Mouse (Mus musculus): ENCODE data around the gene Scrg1. TPM values are rescaled to one million over a fixed set of nuclear protein-coding genes. Genes with fewer than 3 reads are reported as not detected.
A peak's percentile ranks its signal among the peaks of the same experiment; 100 is the strongest.

The Scrg1 gene
- polyA plus RNA-seq, 1 experiment = not detected

GRCm38 (mm10) chr8:57470863-57471262 is 15.1 kb downstream of the Scrg1 start:
- Histone ChIP-seq H3K4me3 (replicated peaks) (no peak overlapping the region), H3K9me3 (ENCODE audit: control insufficient read depth, low read length) (no peaks in the 10 kb centered on the region), H3K4me1 (ENCODE audit: control insufficient read depth) (no peaks in the 10 kb centered on the region), H3K27me3 (ENCODE audit: control insufficient read depth) (no peaks in the 10 kb centered on the region), H3K36me3 (ENCODE audit: control insufficient read depth) (no peaks in the 10 kb centered on the region)
- TF ChIP-seq TAL1 (IDR thresholded peaks at IDR 0.05; ENCODE audit: low read length) = no peak
- TF ChIP-seq GATA1 (IDR thresholded peaks at IDR 0.05; ENCODE audit: low read length) = no peak

GRCm38 (mm10) chr8:57473751-57474150 is 18.0 kb downstream of the Scrg1 start:
- Histone ChIP-seq H3K27me3 (ENCODE audit: control insufficient read depth) (no peaks in the 10 kb centered on the region), H3K9me3 (ENCODE audit: control insufficient read depth, low read length) (no peaks in the 10 kb centered on the region), H3K36me3 (ENCODE audit: control insufficient read depth) (no peaks in the 10 kb centered on the region), H3K4me3 (replicated peaks) (no peak overlapping the region), H3K4me1 (ENCODE audit: control insufficient read depth) (no peaks in the 10 kb centered on the region)
- TF ChIP-seq TAL1 (IDR thresholded peaks at IDR 0.05; ENCODE audit: low read length) = no peak
- no peak for TF ChIP-seq GATA1 (IDR thresholded peaks at IDR 0.05; ENCODE audit: low read length)

- Histone ChIP-seq H3K27me3 (ENCODE audit: control insufficient read depth) (no peaks in the 10 kb centered on the region), H3K4me3 (replicated peaks) (no peak overlapping the region), H3K9me3 (ENCODE audit: control insufficient read depth, low read length) (no peaks in the 10 kb centered on the region), H3K4me1 (ENCODE audit: control insufficient read depth) (no peaks in the 10 kb centered on the region), H3K36me3 (ENCODE audit: control insufficient read depth) (peaks cover 10% of the 10 kb centered on the region)
- TF ChIP-seq GATA1 (IDR thresholded peaks at IDR 0.05; ENCODE audit: low read length) (no peak), TAL1 (IDR thresholded peaks at IDR 0.05; ENCODE audit: low read length) (no peak)
Observed at GRCm38 (mm10) chr8:57478406-57478805, 22.7 kb downstream of the Scrg1 start.

GRCm38 (mm10) chr8:57479700-57480099 is 24.0 kb downstream of the Scrg1 start:
- TF ChIP-seq GATA1 (IDR thresholded peaks at IDR 0.05; ENCODE audit: low read length) (no peak), TAL1 (IDR thresholded peaks at IDR 0.05; ENCODE audit: low read length) (no peak)
- Histone ChIP-seq H3K36me3 (ENCODE audit: control insufficient read depth) (peaks cover 13% of the 10 kb centered on the region), H3K4me3 (replicated peaks) (no peak overlapping the region), H3K4me1 (ENCODE audit: control insufficient read depth) (no peaks in the 10 kb centered on the region), H3K27me3 (ENCODE audit: control insufficient read depth) (no peaks in the 10 kb centered on the region), H3K9me3 (ENCODE audit: control insufficient read depth, low read length) (no peaks in the 10 kb centered on the region)

GRCm38 (mm10) chr8:57480606-57481005 is 24.9 kb downstream of the Scrg1 start:
- peaks cover 16% of the 10 kb centered on the region for H3K36me3 ChIP-seq (ENCODE audit: control insufficient read depth)
- no peaks in the 10 kb centered on the region for H3K27me3 ChIP-seq (ENCODE audit: control insufficient read depth)
- no peaks in the 10 kb centered on the region for H3K9me3 ChIP-seq (ENCODE audit: control insufficient read depth, low read length)
- no peak for TF ChIP-seq GATA1 (IDR thresholded peaks at IDR 0.05; ENCODE audit: low read length)
- TF ChIP-seq TAL1 (IDR thresholded peaks at IDR 0.05; ENCODE audit: low read length) = no peak
- H3K4me3 ChIP-seq (replicated peaks) = no peak overlapping the region
- H3K4me1 ChIP-seq (ENCODE audit: control insufficient read depth) = peaks cover 3% of the 10 kb centered on the region

GRCm38 (mm10) chr8:57486491-57487440 is 31.0 kb downstream of the Scrg1 start:
- no peak for TF ChIP-seq TAL1 (IDR thresholded peaks at IDR 0.05; ENCODE audit: low read length)
- peak; percentile 45; the same call in 1 of the 2 replicates for TF ChIP-seq GATA1 (IDR thresholded peaks at IDR 0.05; ENCODE audit: low read length)
- Histone ChIP-seq H3K9me3 (ENCODE audit: control insufficient read depth, low read length) (no peaks in the 10 kb centered on the region), H3K36me3 (ENCODE audit: control insufficient read depth) (peaks cover 15% of the 10 kb centered on the region), H3K27me3 (ENCODE audit: control insufficient read depth) (no peaks in the 10 kb centered on the region), H3K4me1 (ENCODE audit: control insufficient read depth) (peaks cover 40% of the 10 kb centered on the region), H3K4me3 (replicated peaks) (peak overlapping the region; percentile 96)

GRCm38 (mm10) chr8:57487441-57488155 is 31.9 kb downstream of the Scrg1 start, which contains the start of gene Sap30:
TSS of gene Sap30 (minus strand) at chr8:57487860.
- H3K9me3 ChIP-seq (ENCODE audit: control insufficient read depth, low read length) = no peaks in the 10 kb centered on the region
- peak within 1 kb of the TSS; percentile 96 for H3K4me3 ChIP-seq (replicated peaks)
- no peaks in the 10 kb centered on the region for H3K27me3 ChIP-seq (ENCODE audit: control insufficient read depth)
- no peak for TF ChIP-seq TAL1 (IDR thresholded peaks at IDR 0.05; ENCODE audit: low read length)
- TF ChIP-seq GATA1 (IDR thresholded peaks at IDR 0.05; ENCODE audit: low read length) = no peak
- peaks cover 8% of the 10 kb centered on the region for H3K36me3 ChIP-seq (ENCODE audit: control insufficient read depth)
- H3K4me1 ChIP-seq (ENCODE audit: control insufficient read depth) = peaks cover 46% of the 10 kb centered on the region

GRCm38 (mm10) chr8:57488312-57488765 is 32.6 kb downstream of the Scrg1 start:
- H3K4me3 ChIP-seq (replicated peaks) = peak overlapping the region; percentile 96
- H3K4me1 ChIP-seq (ENCODE audit: control insufficient read depth) = peaks cover 47% of the 10 kb centered on the region
- no peaks in the 10 kb centered on the region for H3K9me3 ChIP-seq (ENCODE audit: control insufficient read depth, low read length)
- peaks cover 6% of the 10 kb centered on the region for H3K36me3 ChIP-seq (ENCODE audit: control insufficient read depth)
- TF ChIP-seq GATA1 (IDR thresholded peaks at IDR 0.05; ENCODE audit: low read length) = no peak
- no peak for TF ChIP-seq TAL1 (IDR thresholded peaks at IDR 0.05; ENCODE audit: low read length)
- no peaks in the 10 kb centered on the region for H3K27me3 ChIP-seq (ENCODE audit: control insufficient read depth)

- no peak overlapping the region for H3K4me3 ChIP-seq (replicated peaks)
- peaks cover 4% of the 10 kb centered on the region for H3K36me3 ChIP-seq (ENCODE audit: control insufficient read depth)
- H3K27me3 ChIP-seq (ENCODE audit: control insufficient read depth) = no peaks in the 10 kb centered on the region
- no peaks in the 10 kb centered on the region for H3K9me3 ChIP-seq (ENCODE audit: control insufficient read depth, low read length)
- TF ChIP-seq TAL1 (IDR thresholded peaks at IDR 0.05; ENCODE audit: low read length) (no peak), GATA1 (IDR thresholded peaks at IDR 0.05; ENCODE audit: low read length) (no peak)
- peaks cover 48% of the 10 kb centered on the region for H3K4me1 ChIP-seq (ENCODE audit: control insufficient read depth)
Observed at GRCm38 (mm10) chr8:57489366-57489765, 33.6 kb downstream of the Scrg1 start.

Data from erythroblast, embryonic 14.5 days (primary cell).